Mouse (Mus musculus): ENCODE results near the gene Robo2. TPM values are rescaled to one million over a fixed set of nuclear protein-coding genes. Genes with fewer than 3 reads are reported as not detected.

Robo2 gene
- polyA plus RNA-seq, 1 experiment, result not detected

DNA sequence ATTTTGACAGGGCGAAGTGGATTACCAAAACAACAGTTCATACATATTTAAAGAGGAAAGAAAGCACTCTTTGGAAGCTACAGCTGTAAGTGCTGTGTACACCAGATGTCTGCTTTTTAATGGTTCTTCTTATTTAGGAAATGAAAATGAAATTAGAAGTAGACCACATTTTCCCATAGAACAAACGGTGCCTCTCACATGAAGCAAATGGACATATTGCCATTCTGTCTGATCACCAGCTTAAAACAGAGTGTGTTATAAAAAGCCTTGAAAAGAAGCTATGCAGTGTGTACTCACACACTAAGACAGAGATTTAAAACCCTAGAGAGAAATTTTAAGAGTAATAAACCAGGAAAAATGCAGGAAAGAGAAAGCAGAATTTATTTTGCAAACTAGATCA is 153.4 kb downstream of the Robo2 start:
- TF ChIP-seq GATA1 (IDR thresholded peaks at IDR 0.05; ENCODE audit: low read length), result no peak

DNA sequence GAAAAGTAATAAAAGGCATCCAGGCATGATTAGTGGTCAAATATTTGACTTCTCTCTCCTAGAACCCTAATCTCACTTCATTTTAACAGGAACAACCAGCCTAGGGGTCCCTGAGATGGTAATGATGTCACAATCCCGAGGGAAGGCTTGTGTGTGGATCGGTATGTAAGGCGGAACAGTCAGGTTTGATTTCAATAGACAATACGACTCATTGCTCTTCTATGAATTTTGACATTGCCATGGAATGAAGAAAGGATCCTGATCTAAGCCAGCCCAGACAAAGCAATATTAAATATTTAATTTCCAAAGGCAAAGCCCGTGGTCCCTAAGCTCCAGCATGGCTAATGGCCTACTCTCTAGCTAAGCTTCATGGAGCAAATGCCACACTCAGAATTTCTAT is 167.2 kb downstream of the Robo2 start:
- no peak for TF ChIP-seq GATA1 (IDR thresholded peaks at IDR 0.05; ENCODE audit: low read length)

DNA sequence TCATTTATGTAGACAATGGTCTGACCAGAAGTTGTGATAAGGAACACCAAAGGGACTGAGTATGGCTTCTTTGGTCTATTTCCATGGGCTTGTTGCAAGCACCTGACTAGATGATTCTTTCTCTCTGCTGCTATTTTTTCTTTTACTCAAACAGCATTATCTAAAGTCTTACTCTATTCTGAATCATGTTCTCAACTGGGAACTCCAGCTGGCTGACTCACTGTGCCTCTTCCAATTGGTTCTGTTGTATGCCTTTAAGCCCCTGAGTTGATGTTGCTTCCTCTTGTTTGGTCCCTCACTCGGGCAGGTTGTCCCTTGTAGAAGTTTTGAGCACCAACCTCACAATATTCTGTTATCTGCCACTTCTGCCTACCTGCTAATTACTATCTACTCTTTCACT is 170.1 kb downstream of the Robo2 start:
- no peak for TF ChIP-seq GATA1 (IDR thresholded peaks at IDR 0.05; ENCODE audit: low read length)

DNA sequence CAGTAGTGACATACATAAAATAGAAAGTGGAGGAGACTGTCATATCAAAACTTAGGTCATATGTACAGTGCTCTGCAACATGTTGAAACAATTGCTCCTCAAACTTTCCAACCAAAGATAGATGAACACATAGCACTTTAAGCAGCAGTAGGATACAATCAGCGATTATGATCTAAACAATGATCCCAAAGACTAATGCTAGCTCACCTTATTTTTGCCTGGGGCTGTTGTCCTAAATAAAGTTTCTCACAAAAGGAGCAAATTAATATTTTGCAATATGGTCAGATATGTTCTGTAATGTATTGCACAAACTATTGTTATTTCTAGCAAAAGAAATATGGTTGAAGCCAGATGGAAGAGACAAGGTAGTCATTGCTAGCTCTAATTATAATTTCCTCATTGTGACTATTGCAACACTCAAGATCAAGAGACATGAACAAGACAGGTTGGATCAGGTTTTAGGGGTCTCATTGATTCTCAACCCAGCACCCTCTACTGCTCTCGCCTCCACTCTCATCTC is 174.2 kb downstream of the Robo2 start:
- no peak for TF ChIP-seq GATA1 (IDR thresholded peaks at IDR 0.05; ENCODE audit: low read length)

DNA sequence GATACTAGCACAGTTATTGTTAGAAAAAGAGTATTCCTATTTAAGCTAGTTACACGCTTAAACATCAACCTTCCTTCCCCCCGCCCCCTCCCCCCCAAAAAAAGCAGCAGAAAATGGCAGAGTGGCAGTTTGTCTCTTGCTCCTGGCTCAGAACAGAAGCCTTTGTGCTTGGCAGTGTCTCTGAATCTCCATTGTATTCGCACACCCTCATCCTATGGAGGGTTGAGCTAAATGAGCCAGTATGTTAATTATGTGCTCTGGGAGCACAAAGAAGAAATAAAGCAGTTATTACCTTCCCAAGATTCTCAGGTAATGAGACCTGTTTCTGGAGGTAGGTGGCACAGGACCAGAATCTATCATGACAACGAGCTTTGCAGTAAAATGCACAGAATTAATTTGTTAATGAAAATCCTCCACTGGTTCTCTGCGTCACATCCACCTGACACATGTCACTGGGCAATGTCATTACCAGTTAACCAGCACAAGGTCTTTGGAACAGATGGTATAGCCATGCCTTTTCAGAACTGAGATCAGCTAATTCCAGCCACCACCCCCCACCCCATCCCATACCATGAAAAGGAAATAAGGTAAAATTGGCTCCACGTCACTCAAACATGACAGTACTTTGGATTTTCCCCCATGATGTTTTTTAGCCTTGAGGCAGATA is 177.1 kb downstream of the Robo2 start:
- TF ChIP-seq GATA1 (IDR thresholded peaks at IDR 0.05; ENCODE audit: low read length), result no peak

DNA sequence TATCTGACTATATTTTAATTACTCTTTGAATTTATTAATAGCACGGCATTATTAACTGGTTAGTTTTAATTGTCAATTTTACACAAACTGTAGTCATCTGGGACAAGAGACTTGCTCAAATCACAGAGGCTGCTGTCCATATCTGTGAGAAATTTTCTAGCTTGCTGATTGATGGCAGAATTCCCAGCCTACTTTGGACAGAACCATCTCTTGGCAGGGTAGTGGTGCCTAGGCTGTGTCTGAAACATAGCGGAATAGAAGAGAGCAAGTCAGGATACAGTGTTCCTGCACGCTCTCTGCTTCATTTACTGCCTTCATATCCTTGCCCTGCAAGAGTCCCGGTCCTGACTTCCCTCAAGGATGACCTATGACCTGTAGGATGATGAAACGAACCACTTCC is 178.0 kb downstream of the Robo2 start:
- no peak for TF ChIP-seq GATA1 (IDR thresholded peaks at IDR 0.05; ENCODE audit: low read length)

DNA sequence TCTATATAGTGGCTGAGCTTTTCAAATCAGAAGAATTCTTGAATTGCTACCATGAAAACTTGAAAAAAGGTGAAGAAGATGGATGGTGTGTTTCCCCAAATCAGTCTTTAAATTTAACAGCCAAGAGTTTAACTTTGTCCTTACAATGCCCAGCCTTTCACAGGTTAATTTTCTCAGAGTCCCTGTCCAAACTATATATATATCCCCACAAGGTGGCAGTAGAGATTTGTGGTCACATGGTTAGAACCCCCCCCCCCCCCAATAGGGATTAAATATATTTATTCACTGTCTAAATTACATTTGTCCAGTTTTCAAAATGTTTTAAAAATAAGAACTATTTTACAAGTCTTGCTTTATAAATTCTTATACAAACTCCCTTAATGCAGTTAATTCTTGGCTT is 184.3 kb downstream of the Robo2 start:
- no peak for TF ChIP-seq GATA1 (IDR thresholded peaks at IDR 0.05; ENCODE audit: low read length)

DNA sequence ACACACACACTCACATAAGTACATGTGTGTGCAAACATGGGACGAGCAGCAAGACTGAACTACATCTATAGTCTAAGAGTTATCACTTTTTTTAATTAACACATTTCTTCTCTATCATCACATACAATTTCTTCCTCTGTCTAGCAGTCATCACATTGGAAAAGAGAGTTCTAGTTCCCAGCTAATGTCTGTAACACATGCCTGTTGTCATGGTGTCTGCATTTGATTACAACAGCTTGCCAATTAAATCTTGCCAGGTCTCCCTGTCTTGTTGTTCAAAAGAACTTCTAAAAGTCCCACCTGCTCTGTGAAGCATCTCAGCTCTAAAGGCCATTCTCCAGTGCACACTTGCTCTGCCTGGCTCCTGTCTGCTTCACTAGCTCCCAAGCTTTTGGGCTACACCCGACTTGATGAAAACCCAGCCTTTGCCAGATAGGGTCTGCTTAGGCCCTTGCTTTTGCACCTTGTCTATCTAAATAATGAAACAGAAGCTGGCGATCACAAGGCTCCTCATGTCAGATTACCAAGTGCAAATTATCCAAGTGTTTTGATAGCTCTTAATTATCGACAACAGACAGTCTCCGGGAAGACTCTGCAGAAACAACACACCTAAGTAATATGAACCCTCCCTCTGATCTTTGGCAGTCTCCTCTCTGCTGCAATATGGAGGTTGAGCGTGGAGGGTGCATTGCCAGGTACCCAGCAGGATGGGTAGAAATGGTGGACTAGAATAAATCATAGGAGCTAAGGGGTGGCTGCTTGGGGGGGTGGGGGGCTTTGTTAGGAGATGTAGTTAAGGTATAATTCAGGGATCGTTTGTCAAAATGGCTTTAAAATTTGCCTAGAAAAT is 186.0 kb downstream of the Robo2 start:
- no peak for TF ChIP-seq GATA1 (IDR thresholded peaks at IDR 0.05; ENCODE audit: low read length)

DNA sequence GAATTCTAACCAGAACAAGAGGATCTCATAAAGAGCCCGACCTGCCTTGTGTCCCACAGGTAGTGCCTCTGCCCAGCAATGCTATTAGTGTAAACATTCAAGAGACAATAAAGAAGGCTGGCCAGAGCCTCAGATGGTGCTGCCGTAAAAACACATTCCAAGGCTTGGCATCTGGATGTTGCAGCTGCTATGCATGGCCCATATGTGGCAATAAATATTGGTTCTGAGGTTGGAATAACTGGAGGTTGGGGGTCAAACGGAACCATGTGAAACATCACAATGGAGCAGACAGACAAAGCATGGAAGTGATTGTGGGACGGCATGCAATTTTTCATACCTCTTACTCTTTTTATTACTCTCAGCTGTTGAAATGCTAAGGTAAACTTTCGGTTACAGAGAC is 189.1 kb downstream of the Robo2 start:
- TF ChIP-seq GATA1 (IDR thresholded peaks at IDR 0.05; ENCODE audit: low read length), result no peak

DNA sequence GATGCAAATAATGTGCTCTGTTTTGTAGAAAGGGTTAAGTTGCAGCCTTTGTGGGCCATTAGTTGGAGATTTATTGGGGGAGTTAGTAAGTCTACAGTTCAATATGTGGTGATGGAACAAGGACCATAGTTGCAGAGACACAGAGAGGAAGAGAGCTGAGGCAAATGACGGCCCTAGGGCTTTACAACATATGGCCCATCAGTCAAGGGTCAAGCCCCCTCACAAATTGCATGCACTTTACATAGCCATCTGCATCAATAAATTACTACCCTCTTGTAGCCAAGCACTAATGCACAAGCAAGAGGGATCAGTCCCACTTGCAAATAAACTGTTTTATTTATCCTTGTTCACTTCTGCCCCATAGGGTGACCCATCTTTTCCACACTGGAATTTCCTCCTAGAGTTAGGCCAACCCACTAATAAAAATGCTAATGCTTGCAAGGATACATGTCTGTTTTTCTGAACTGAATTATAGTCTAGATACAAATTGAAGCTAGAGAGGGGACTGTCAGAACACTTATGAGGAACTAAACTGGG is 194.7 kb downstream of the Robo2 start:
- TF ChIP-seq GATA1 (IDR thresholded peaks at IDR 0.05; ENCODE audit: low read length), result no peak

DNA sequence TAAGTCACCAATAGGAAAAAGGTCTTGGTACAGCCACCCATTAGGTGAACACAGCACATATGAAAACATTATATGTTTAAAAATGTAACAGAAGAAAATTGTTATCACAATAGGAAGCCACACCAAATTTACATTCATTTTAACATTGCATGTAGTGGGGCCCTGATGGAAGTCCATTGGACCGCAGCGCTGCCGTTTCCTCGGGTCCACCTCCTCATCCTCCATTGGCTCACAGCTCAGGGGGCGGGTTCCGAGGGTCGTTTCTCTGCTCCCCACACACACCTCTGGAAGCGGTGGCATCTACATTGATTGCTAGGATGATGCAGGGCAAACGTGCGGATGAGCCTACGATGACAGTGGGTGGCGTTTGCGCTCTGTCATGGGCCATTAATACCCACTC is 195.8 kb downstream of the Robo2 start:
- no peak for TF ChIP-seq GATA1 (IDR thresholded peaks at IDR 0.05; ENCODE audit: low read length)

DNA sequence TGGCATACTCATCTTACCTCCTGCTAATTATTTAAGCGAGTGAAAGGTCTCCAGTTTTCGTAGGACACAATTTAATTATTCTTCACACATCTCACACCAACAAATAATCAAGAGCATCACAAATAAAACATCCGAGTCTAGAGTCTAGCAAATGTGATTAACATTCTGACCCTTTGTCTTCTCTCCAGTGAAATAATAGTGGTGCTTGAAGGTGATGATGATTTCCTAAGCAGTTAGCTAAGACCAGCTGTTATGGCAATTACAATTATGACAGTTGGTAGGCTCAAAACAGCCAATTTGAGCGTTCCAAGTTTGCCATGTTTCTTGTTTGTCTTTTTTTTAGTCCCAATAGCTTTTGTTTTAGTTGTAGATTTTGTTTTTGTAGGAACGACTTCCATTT is 210.9 kb downstream of the Robo2 start:
- TF ChIP-seq GATA1 (IDR thresholded peaks at IDR 0.05; ENCODE audit: low read length), result no peak

DNA sequence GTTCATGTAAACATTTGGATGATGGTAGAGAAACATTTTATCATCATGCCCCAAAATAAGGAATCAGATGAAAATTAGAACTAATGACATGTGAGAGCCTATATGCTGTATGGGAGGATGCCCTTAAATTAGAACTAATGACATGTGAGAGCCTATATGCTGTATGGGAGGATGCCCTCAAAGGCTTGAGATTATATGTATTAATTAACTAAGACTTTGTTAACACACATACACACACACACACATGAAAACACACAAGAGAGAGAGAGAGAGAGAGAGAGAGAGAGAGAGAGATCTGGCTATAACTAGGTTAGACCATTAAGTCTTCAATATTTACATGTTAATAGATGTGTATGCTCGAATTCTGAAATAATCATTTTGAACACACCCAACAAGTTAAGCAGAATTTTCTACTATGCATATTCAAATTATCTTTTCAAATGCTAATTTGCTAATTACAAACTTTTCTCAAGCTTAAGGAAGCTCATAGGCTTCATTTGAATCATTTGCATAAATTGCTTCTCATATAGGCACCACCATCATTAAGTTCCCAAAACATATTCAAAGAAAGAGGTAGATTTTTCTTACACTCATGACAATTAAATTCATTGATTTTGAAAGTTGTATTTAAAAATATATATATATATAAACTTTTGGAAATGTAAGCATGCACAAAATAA is 211.5 kb downstream of the Robo2 start:
- no peak for TF ChIP-seq GATA1 (IDR thresholded peaks at IDR 0.05; ENCODE audit: low read length)

DNA sequence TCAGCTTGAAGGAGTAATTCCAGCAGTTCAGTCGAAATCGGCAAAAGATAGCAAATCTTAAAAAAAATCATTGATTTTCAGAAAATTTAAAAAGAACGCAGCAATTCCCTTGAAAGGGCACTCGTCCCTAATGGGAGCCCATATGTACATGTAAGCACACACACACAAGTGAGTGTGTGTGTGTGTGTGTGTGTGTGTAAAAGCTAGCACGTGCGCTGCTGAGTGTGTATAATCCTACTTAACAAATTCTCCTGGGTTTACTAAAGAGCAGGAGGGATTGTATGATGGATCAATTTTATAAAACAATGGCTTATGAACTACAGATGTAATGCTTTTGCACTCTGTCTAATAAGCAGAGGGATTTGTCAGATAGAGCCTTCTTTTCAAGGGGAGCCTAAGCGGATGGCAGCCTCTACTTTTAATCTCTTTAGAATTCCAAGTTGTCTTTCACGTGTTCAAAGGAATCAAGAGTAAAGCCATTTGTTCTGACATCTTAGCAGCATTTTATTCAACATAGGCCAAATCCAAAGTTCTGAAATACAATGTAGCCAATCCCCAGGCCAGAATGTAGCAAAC is 218.6 kb downstream of the Robo2 start:
- no peak for TF ChIP-seq GATA1 (IDR thresholded peaks at IDR 0.05; ENCODE audit: low read length)

DNA sequence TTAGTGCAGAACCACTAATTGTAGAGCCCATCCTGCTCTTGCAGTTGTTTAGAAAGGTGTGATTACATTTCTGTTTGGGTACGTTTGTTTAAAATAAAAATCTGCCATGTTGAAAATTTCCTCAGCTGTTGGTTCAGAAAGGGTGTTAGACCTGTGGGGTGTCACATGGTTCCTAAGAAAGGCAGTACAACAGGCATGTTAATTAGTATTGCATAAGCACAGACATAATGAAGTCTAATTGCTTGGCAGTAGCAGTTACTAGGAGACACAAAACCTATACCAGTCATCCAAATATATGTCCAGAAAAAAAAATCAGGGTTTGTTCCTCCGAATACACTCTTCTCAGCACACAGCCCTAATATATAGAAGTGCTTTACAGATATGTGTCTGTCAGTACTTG is 220.0 kb downstream of the Robo2 start:
- TF ChIP-seq GATA1 (IDR thresholded peaks at IDR 0.05; ENCODE audit: low read length), result no peak

Measured in G1E-ER4 (cell line).